Mouse (Mus musculus) embryonic fibroblast, embryonic 13.5 days (primary cell): ENCODE results near the gene Uba3.

Experiments used
- CTCF ChIP-seq: IDR thresholded peaks from 2 replicates; pipeline ENCODE4 v1.5.1; 2011; ENCODE audit warnings: mild to moderate bottlenecking, control low read depth, low read length, moderate library complexity, borderline replicate concordance; ENCODE audit not compliant: insufficient read depth
- POLR2A ChIP-seq: IDR thresholded peaks from 2 replicates; pipeline ENCODE4 v1.6.1; 2011; ENCODE audit warnings: low read depth, mild to moderate bottlenecking, control low read depth, low read length, moderate library complexity

DNA sequence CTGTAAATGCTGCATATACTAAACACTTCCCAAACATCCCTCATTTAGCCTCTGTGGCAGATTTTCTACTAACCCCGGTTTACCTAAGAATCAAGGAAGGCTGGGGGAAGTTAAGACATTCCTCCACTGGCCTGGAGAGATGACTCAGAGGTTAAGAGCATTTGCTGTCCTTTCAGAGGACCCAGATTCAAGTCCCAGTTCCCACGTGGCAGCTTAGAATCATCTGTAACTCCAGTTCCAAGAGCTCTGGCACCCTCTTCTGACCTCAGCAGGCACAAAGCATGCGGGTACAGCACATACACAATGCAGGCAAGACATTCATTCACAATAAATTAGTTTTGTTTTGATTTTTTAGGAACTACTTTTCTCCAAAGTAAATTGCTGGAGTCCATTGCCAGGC, 3.8 kb upstream of the Uba3 start:
- TF ChIP-seq CTCF = no peak
- TF ChIP-seq POLR2A = no peak
